Mouse (Mus musculus) granulocyte monocyte progenitor cell, adult 5-6 weeks (primary cell): Measurements from ENCODE around the gene Slc5a12. TPM values are rescaled to one million over a fixed set of nuclear protein-coding genes. Genes with fewer than 3 reads are reported as not detected.

ENCODE experiments used
- ATAC-seq: replicated peaks from 2 replicates; pipeline ENCODE4 v1.8.0; 2016; ENCODE audit warnings: mild to moderate bottlenecking, moderate TSS enrichment, inconsistent platforms; ENCODE audit not compliant: poor library complexity, severe bottlenecking
- total RNA-seq, 2 experiments: library from RNA; stranded (forward) in 1 of 2; stranded (reverse) in 1 of 2; fragments of 200-712, 200-1000 nt in 1 of 2; fragments of >200 nt in 1 of 2; fragmentation: Nextera tagmentation in 1 of 2; gene quantifications; 2 replicates each; pipeline ENCODE4 v1.2.3; 2014 to 2017

Slc5a12 gene
- total RNA-seq (2014; fragmentation: Nextera tagmentation) = not detected in 2 replicates
- not detected in 2 replicates for total RNA-seq (2017)

GRCm38 (mm10) chr2:110596932-110597331, at the start of gene Slc5a12:
Gene Slc5a12 (plus strand): TSS chr2:110597298.
- no peak for ATAC-seq

GRCm38 (mm10) chr2:110556098-110556497, 41.0 kb upstream of the Slc5a12 start:
- no peak for ATAC-seq

- no peak for ATAC-seq
These were observed 34.5 kb upstream of the Slc5a12 start for GRCm38 (mm10) chr2:110562621-110563020.

GRCm38 (mm10) chr2:110564673-110565627, 32.1 kb upstream of the Slc5a12 start:
- 0 out of 2 replicates have a peak, but pooled peaks have one; percentile 46 for ATAC-seq

GRCm38 (mm10) chr2:110586692-110587091, 10.4 kb upstream of the Slc5a12 start:
- ATAC-seq = no peak

- no peak for ATAC-seq
These were observed 7.1 kb upstream of the Slc5a12 start for GRCm38 (mm10) chr2:110590007-110590406.

- no peak for ATAC-seq
These were observed 4.8 kb upstream of the Slc5a12 start for GRCm38 (mm10) chr2:110592276-110592675.

- ATAC-seq = no peak
These were observed 47.3 kb downstream of the Slc5a12 start for GRCm38 (mm10) chr2:110644358-110644757.

GRCm38 (mm10) chr2:110644846-110645245, 47.7 kb downstream of the Slc5a12 start:
- ATAC-seq = no peak

- ATAC-seq = no peak
These were observed 66.2 kb downstream of the Slc5a12 start for GRCm38 (mm10) chr2:110663329-110663728.

GRCm38 (mm10) chr2:110671071-110671624, 74.0 kb downstream of the Slc5a12 start:
- ATAC-seq = no peak

Other genes starting within 250 kb of the Slc5a12 start
- not detected in 2 replicates for gene Fibin, start 234.1 kb upstream of the Slc5a12 start, total RNA-seq (2014; fragmentation: Nextera tagmentation)
- gene Fibin, start 234.1 kb upstream of the Slc5a12 start, total RNA-seq (2017) = not detected in 2 replicates
- gene Muc15, start 124.0 kb downstream of the Slc5a12 start, total RNA-seq (2014; fragmentation: Nextera tagmentation) = not detected in 2 replicates
- gene Muc15, start 124.0 kb downstream of the Slc5a12 start, total RNA-seq (2017) = not detected in 2 replicates